Mouse (Mus musculus) 3T3-L1 (cell line): ENCODE measurements around the gene Etv4.

Source experiments
- DNase-seq: peaks from one replicate; pipeline ENCODE4 v3.0.0-alpha.2; 2015; ENCODE audit warnings: low read depth, low spot score

Gene Etv4

DNA sequence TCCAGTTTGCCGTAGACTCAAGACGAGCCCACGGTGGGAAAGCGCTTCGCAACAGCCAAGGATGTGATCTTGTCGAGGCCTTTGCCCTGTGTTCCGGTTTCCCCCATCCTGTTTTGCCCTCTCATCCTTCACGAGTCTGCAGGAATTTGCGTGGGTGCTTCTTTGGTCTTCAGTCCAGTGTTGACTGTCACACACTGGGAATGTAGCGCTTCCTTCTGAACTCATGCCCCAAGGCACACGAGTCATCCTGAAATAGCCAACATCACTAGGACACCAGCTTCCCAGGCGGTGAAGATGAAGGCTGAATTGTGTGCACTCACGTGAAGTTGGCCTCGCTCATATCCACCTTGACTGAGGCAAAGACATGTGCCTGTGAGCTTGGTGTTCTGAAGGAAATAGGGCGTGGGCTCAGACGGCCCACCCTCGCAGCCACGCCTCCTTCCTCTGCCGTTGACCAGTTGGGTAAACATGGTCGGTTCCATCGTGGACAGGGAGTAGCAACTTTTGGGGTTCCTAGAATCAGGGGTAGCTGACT lies 65.1 kb downstream of the Etv4 start:
- DNase-seq: peak; percentile 77
